Mouse (Mus musculus): ENCODE measurements at regions not wholly inside any gene's neighbourhood (a gene's known extent, or its start where the extent isn't known, plus 50 kb on each side); places are given as distances from the start of the nearest gene placed in this dataset.

- DNase-seq (ENCODE audit: low read depth, low spot score): no peak
Measured at GRCm38 (mm10) chr1:166807163-166807945, 125.7 kb upstream of the Fmo9 start.

GRCm38 (mm10) chr1:166811341-166812071, 129.9 kb upstream of the Fmo9 start:
- peak; percentile 27 for DNase-seq (ENCODE audit: low read depth, low spot score)

GRCm38 (mm10) chr1:166812072-166812461, 130.4 kb upstream of the Fmo9 start:
- peak; percentile 13 for DNase-seq (ENCODE audit: low read depth, low spot score)

- peak; percentile 12 for DNase-seq (ENCODE audit: low read depth, low spot score)
Measured at GRCm38 (mm10) chr1:166812920-166813439, 131.3 kb upstream of the Fmo9 start.

GRCm38 (mm10) chr1:166817927-166818326, 136.3 kb upstream of the Fmo9 start:
- no peak for DNase-seq (ENCODE audit: low read depth, low spot score)

GRCm38 (mm10) chr1:166818682-166819081, 137.0 kb upstream of the Fmo9 start:
- DNase-seq (ENCODE audit: low read depth, low spot score): no peak

GRCm38 (mm10) chr1:166819420-166819819, 137.8 kb upstream of the Fmo9 start:
- no peak for DNase-seq (ENCODE audit: low read depth, low spot score)

- DNase-seq (ENCODE audit: low read depth, low spot score): no peak
Measured at GRCm38 (mm10) chr1:166820050-166820449, 138.4 kb upstream of the Fmo9 start.

GRCm38 (mm10) chr1:166821146-166821545, 139.5 kb upstream of the Fmo9 start:
- no peak for DNase-seq (ENCODE audit: low read depth, low spot score)

GRCm38 (mm10) chr1:166837299-166837698, 155.7 kb upstream of the Fmo9 start:
- no peak for DNase-seq (ENCODE audit: low read depth, low spot score)

- DNase-seq (ENCODE audit: low read depth, low spot score): no peak
Measured at GRCm38 (mm10) chr1:166839833-166840232, 158.2 kb upstream of the Fmo9 start.

- no peak for DNase-seq (ENCODE audit: low read depth, low spot score)
Measured at GRCm38 (mm10) chr1:166843397-166843877, 157.8 kb upstream of the Fam78b start.

GRCm38 (mm10) chr1:166846566-166846965, 154.7 kb upstream of the Fam78b start:
- no peak for DNase-seq (ENCODE audit: low read depth, low spot score)

- DNase-seq (ENCODE audit: low read depth, low spot score): no peak
Measured at GRCm38 (mm10) chr1:166847233-166847632, 154.0 kb upstream of the Fam78b start.

- DNase-seq (ENCODE audit: low read depth, low spot score): no peak
Measured at GRCm38 (mm10) chr1:166848015-166848535, 153.1 kb upstream of the Fam78b start.

- DNase-seq (ENCODE audit: low read depth, low spot score): no peak
Measured at GRCm38 (mm10) chr1:166855988-166856387, 145.2 kb upstream of the Fam78b start.

GRCm38 (mm10) chr1:166866256-166866655, 135.0 kb upstream of the Fam78b start:
- DNase-seq (ENCODE audit: low read depth, low spot score): no peak

- no peak for DNase-seq (ENCODE audit: low read depth, low spot score)
Measured at GRCm38 (mm10) chr1:166871258-166871657, 130.0 kb upstream of the Fam78b start.

GRCm38 (mm10) chr1:166876452-166876851, 124.8 kb upstream of the Fam78b start:
- DNase-seq (ENCODE audit: low read depth, low spot score): no peak

- DNase-seq (ENCODE audit: low read depth, low spot score): no peak
Measured at GRCm38 (mm10) chr1:166883215-166883614, 118.0 kb upstream of the Fam78b start.

GRCm38 (mm10) chr1:166895945-166896344, 105.3 kb upstream of the Fam78b start:
- no peak for DNase-seq (ENCODE audit: low read depth, low spot score)

GRCm38 (mm10) chr1:166898741-166899140, 102.5 kb upstream of the Fam78b start:
- no peak for DNase-seq (ENCODE audit: low read depth, low spot score)

Measured in c-Kit-negative CD71-positive TER-119-positive erythroid progenitor cells, embryonic 14.5 days (primary cell).